Mouse (Mus musculus) embryonic fibroblast, embryonic 13.5 days (primary cell): ENCODE results near the gene Ift27. TPM values are rescaled to one million over a fixed set of nuclear protein-coding genes. Genes with fewer than 3 reads are reported as not detected.

Experiments used
- H3K27ac ChIP-seq: 2 replicates; pipeline ENCODE4 v1.5.1; 2012; ENCODE audit warnings: low read length, control low read depth, inconsistent platforms; ENCODE audit not compliant: insufficient read depth
- H3K4me1 ChIP-seq: 2 replicates; pipeline ENCODE4 v1.6.1; 2011; ENCODE audit warnings: low read length; ENCODE audit not compliant: control insufficient read depth, insufficient read depth
- H3K4me3 ChIP-seq: 2 replicates; pipeline ENCODE4 v1.5.1; 2011; ENCODE audit warnings: mild to moderate bottlenecking, control low read depth, low read length; ENCODE audit not compliant: insufficient read depth
- CTCF ChIP-seq: IDR thresholded peaks from 2 replicates; pipeline ENCODE4 v1.5.1; 2011; ENCODE audit warnings: mild to moderate bottlenecking, control low read depth, low read length, moderate library complexity, borderline replicate concordance; ENCODE audit not compliant: insufficient read depth
- POLR2A ChIP-seq: IDR thresholded peaks from 2 replicates; pipeline ENCODE4 v1.6.1; 2011; ENCODE audit warnings: low read depth, mild to moderate bottlenecking, control low read depth, low read length, moderate library complexity
- polyA plus RNA-seq: library from polyadenylated mRNA; stranded (reverse); fragments of >200 nt; gene quantifications from 2 replicates; pipeline ENCODE4 v1.2.4, GENCODE M21; 2011; ENCODE audit warnings: low read depth; ENCODE audit not compliant: missing spikeins, insufficient read length

Ift27 gene
- 35.1 and 35.9 TPM in 2 replicates for polyA plus RNA-seq

DNA sequence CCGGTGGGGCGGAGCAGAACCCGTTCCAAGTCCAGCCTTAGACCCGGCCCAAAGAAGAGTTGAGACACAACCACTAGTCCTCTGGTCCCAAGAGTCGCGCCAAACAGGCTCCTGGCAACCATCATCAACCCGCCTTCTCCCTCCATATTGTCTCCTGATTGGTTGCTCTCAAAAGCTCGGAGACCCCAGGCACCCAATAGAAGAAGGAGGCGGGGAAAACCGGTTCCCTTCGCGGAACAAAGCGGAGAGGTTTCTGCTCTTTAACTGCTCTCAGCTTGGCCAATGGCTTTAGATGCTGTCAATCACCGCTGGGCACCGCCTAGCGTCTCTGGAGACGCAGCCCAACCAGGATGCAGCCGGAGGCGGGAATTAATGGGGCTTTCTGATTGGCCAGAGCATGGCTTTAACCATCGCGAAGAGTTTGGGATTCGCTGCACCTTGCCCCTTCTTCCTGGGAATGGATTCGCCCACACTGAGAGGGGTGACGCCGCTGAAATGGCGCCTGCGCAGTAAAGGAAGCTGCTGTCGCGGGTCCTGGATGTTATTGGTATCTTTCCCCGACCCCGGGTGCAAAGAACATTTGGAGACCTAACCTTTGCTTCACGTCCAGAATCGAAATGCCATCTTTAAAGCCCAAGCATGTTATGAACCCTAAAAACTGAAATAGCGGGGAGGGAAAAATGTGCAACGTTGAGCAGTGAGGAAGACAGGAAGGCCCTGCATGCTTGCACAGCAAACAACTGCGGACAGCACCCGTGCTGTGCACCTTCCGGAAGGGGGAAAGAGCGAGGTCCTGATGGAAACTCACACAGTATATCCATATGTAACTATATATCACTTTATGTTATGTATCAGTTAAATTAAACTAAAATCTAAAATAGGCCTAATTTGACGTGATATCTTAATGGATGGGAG is at the start of gene Ift27:
Gene Ift27, minus strand, starts transcription at position 136 of the 915 bp plus-strand sequence.
- H3K27ac ChIP-seq = no peak within 1 kb of the TSS
- TF ChIP-seq POLR2A (peak; percentile 80), CTCF (no peak)
- peak within 1 kb of the TSS; percentile 76 for H3K4me3 ChIP-seq
- H3K4me1 ChIP-seq = no peaks in the 10 kb centered on the region; the same call in 1 of the 2 replicates

GRCm38 (mm10) chr15:78215269-78215668 is 41.4 kb upstream of the Ift27 start:
- H3K27ac ChIP-seq = no peak overlapping the region
- H3K4me3 ChIP-seq = no peak overlapping the region
- no peak for TF ChIP-seq POLR2A
- no peak for TF ChIP-seq CTCF
- no peaks in the 10 kb centered on the region for H3K4me1 ChIP-seq

DNA sequence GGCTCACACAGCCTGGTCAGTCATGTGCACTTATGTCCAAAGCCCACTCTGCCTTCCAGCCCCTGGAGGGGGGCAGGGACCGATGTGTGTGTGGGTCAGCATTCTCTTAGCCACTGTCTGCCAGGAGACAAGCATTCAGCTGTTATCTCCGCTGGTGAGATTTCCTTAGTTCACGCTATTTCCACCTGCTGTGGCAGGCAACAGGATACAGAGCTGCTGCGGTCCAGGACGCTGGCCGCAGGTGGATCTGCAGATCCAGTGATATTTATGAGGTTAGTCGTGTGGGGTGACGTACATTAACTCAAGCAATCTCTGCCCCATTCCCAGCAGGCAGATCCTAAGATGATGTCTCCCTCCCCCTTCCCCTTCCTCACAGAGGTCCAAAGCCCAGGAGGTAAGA is 37.5 kb upstream of the Ift27 start:
- TF ChIP-seq POLR2A (no peak), CTCF (no peak)
- no peak overlapping the region for H3K4me3 ChIP-seq
- no peak overlapping the region for H3K27ac ChIP-seq
- H3K4me1 ChIP-seq = no peaks in the 10 kb centered on the region

- TF ChIP-seq POLR2A (no peak), CTCF (no peak)
- H3K4me3 ChIP-seq = no peak overlapping the region
- no peaks in the 10 kb centered on the region for H3K4me1 ChIP-seq
- H3K27ac ChIP-seq = no peak overlapping the region
Measured at GRCm38 (mm10) chr15:78210203-78210602, 36.3 kb upstream of the Ift27 start.

DNA sequence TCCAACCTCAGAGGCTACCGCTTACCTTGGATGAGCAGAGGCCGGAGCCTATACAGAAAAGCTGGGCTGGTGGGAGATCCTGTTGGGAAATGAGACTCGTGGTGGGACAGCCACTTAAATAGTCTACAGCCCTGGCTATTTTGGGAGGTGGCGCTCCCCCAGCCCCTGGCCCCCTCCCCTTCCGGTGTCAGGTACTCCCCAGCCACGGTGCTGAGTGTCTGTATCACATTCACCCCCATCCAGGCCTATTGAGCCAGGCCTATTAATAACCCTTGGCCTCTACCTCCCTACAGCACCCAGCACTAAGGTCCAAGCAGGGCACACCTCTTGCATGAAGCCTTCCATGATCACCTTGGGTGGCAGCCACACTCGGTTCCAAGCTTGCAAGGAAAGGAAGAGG is 32.4 kb upstream of the Ift27 start, which contains the start of gene Pvalb:
Gene Pvalb, minus strand, starts transcription at position 89 of the 400 bp plus-strand sequence.
- Histone ChIP-seq H3K4me1 (no peaks in the 10 kb centered on the region), H3K27ac (no peak within 1 kb of the TSS), H3K4me3 (no peak within 1 kb of the TSS)
- TF ChIP-seq CTCF = no peak
- no peak for TF ChIP-seq POLR2A

GRCm38 (mm10) chr15:78205192-78205591 is 31.3 kb upstream of the Ift27 start:
- Histone ChIP-seq H3K4me1 (no peaks in the 10 kb centered on the region), H3K4me3 (no peak overlapping the region), H3K27ac (no peak overlapping the region)
- peak; percentile 24; the same call in 1 of the 2 replicates for TF ChIP-seq CTCF
- no peak for TF ChIP-seq POLR2A

- Histone ChIP-seq H3K4me1 (no peaks in the 10 kb centered on the region), H3K27ac (no peak overlapping the region), H3K4me3 (no peak overlapping the region)
- no peak for TF ChIP-seq POLR2A
- TF ChIP-seq CTCF = no peak
Measured at GRCm38 (mm10) chr15:78204053-78204847, 30.3 kb upstream of the Ift27 start.

- no peak overlapping the region for H3K27ac ChIP-seq
- TF ChIP-seq POLR2A = no peak
- TF ChIP-seq CTCF = no peak
- H3K4me3 ChIP-seq = no peak overlapping the region
- H3K4me1 ChIP-seq = no peaks in the 10 kb centered on the region
Measured at GRCm38 (mm10) chr15:78195096-78195880, 21.4 kb upstream of the Ift27 start.

- no peak for TF ChIP-seq CTCF
- Histone ChIP-seq H3K4me3 (no peak overlapping the region), H3K4me1 (no peaks in the 10 kb centered on the region), H3K27ac (no peak overlapping the region)
Measured at GRCm38 (mm10) chr15:78194320-78194719, 20.4 kb upstream of the Ift27 start.
